ENCODE assay signal across 15 mouse cellular contexts in genomic region chr14:104114986-104115951, GRCm38 (mm10).
"Had no signal": no experiment of that assay in that cellular context is flagged by ENCODE, and none has a peak within 500 bp of the region (broad histone marks: within the 10 kb centered on the region; RNA-seq: fewer than 3 reads in every experiment).

No protein-coding gene starts in this region.

- DNase-seq: kidney, adult 2 months; kidney, postnatal 25 days; layer of hippocampus, adult 9-11 months; layer of hippocampus, postnatal 36 days; lung, embryonic 14.5 days; lung, postnatal 10 days; lung, postnatal 4 days; right cerebral cortex, adult 18-20 months; right cerebral cortex, postnatal 25 days; thymus, postnatal 4 days had no signal

- H3K4me2 ChIP-seq: kidney, embryonic 15.5 days; limb, embryonic 15.5 days; liver, embryonic 12.5 days; lung, embryonic 14.5 days; neural tube, embryonic 12.5 days had no signal

- H3K9ac ChIP-seq: kidney, embryonic 15.5 days; limb, embryonic 15.5 days; liver, embryonic 12.5 days; lung, embryonic 14.5 days; neural tube, embryonic 12.5 days had no signal

- H3K4me3 ChIP-seq: kidney, embryonic 15.5 days; limb, embryonic 15.5 days; liver, embryonic 12.5 days; myocyte; neural tube, embryonic 12.5 days had no signal

- H3K4me1 ChIP-seq: kidney, embryonic 15.5 days; limb, embryonic 15.5 days; liver, embryonic 12.5 days; neural tube, embryonic 12.5 days had no signal

- H3K36me3 ChIP-seq: kidney, embryonic 15.5 days; limb, embryonic 15.5 days; liver, embryonic 12.5 days; neural tube, embryonic 12.5 days had no signal

- H3K27me3 ChIP-seq: kidney, embryonic 15.5 days; limb, embryonic 15.5 days; liver, embryonic 12.5 days; neural tube, embryonic 12.5 days had no signal

- H3K27ac ChIP-seq: kidney, embryonic 15.5 days; limb, embryonic 15.5 days; liver, embryonic 12.5 days; neural tube, embryonic 12.5 days had no signal

- H3K9me3 ChIP-seq: kidney, embryonic 15.5 days; limb, embryonic 15.5 days; liver, embryonic 12.5 days; neural tube, embryonic 12.5 days had no signal

- ATAC-seq: liver, embryonic 12.5 days had no signal
